In genomic region chr10:39646629-39647019, GRCm38 (mm10) we compare ENCODE assay signal across 8 mouse cellular contexts. TPM values are rescaled to one million over a fixed set of nuclear protein-coding genes. Genes with fewer than 3 reads are reported as not detected.
DNase-seq lines count a peak whose midpoint lies in the region; ATAC-seq and TF ChIP-seq lines count a peak whose summit lies in the region.

No protein-coding gene starts in this region.

- H3K4me3 ChIP-seq in heart, embryonic 11.5 days (ENCODE audit: low read depth, low read length), result no peak overlapping the region
- H3K4me3 ChIP-seq in heart, postnatal 0 days (ENCODE audit: low read depth, low read length), result no peak overlapping the region
- no peak overlapping the region for H3K4me3 ChIP-seq in midbrain, embryonic 15.5 days

- no peak for TF ChIP-seq EP300 in heart, postnatal 0 days (IDR thresholded peaks at IDR 0.05; ENCODE audit: low read depth)

- DNase-seq in heart, adult 11 months, result peak; percentile 97
- DNase-seq in cerebellum, adult 9-10 months, result peak; percentile 80
- no peak for DNase-seq in heart, postnatal 0 days (ENCODE audit: low spot score)
- peak; percentile 69 to 76 for DNase-seq in kidney, postnatal 36 days
- DNase-seq in layer of hippocampus, adult 18-20 months (ENCODE audit: low spot score in 2 of 2), result no peak

- peaks cover 17% of the 10 kb centered on the region for H3K4me1 ChIP-seq in heart, embryonic 11.5 days (ENCODE audit: control insufficient read depth, insufficient read depth, low read length)
- H3K4me1 ChIP-seq in heart, postnatal 0 days (ENCODE audit: control insufficient read depth, insufficient read depth), result no peaks in the 10 kb centered on the region
- peaks cover 19% of the 10 kb centered on the region for H3K4me1 ChIP-seq in midbrain, embryonic 15.5 days

- 25% methylated on average over 14 of the region's 14 CpGs for WGBS in heart, embryonic 11.5 days (ENCODE audit: insufficient replicate concordance)
- WGBS in heart, postnatal 0 days, result 47% methylated on average over 14 of the region's 14 CpGs
- WGBS in midbrain, embryonic 15.5 days, result 56% methylated on average over 14 of the region's 14 CpGs

- H3K4me2 ChIP-seq in heart, embryonic 11.5 days, result no peak overlapping the region
- H3K4me2 ChIP-seq in heart, postnatal 0 days (ENCODE audit: low read depth, low read length), result peak overlapping the region; percentile 10; the same call in 1 of the 2 replicates
- no peak overlapping the region for H3K4me2 ChIP-seq in midbrain, embryonic 15.5 days

- H3K27ac ChIP-seq in heart, embryonic 11.5 days (ENCODE audit: low read depth, low read length), result no peak overlapping the region
- H3K27ac ChIP-seq in heart, postnatal 0 days (ENCODE audit: low read depth), result peak overlapping the region; percentile 39; the same call in 1 of the 2 replicates
- peak overlapping the region; percentile 71 for H3K27ac ChIP-seq in midbrain, embryonic 15.5 days

- ATAC-seq in heart, embryonic 11.5 days (replicated peaks; ENCODE audit: insufficient number of reproducible peaks, low FRiP score, low TSS enrichment), result no peak
- ATAC-seq in heart, postnatal 0 days (ENCODE audit: insufficient read depth, low read depth), result no peak
- peak; percentile 49; the same call in 1 of the 2 replicates for ATAC-seq in midbrain, embryonic 15.5 days (replicated peaks)
- no peak for ATAC-seq in CD4-positive, CD25-positive, alpha-beta regulatory T cell, adult 4 months

- H3K9me3 ChIP-seq in heart, embryonic 11.5 days (replicated peaks; ENCODE audit: control insufficient read depth, low read length), result no peaks in the 10 kb centered on the region
- no peaks in the 10 kb centered on the region for H3K9me3 ChIP-seq in heart, postnatal 0 days (replicated peaks; ENCODE audit: control insufficient read depth, low read length)
- H3K9me3 ChIP-seq in midbrain, embryonic 15.5 days, result no peaks in the 10 kb centered on the region

- H3K27me3 ChIP-seq in heart, embryonic 11.5 days (ENCODE audit: control insufficient read depth, insufficient read depth, low read length), result no peaks in the 10 kb centered on the region
- H3K27me3 ChIP-seq in heart, postnatal 0 days (ENCODE audit: control insufficient read depth, insufficient read depth, low read length), result no peaks in the 10 kb centered on the region
- no peaks in the 10 kb centered on the region for H3K27me3 ChIP-seq in midbrain, embryonic 15.5 days (replicated peaks)

- H3K36me3 ChIP-seq in heart, embryonic 11.5 days (ENCODE audit: control insufficient read depth, insufficient read depth, low read length), result peaks cover 13% of the 10 kb centered on the region
- H3K36me3 ChIP-seq in heart, postnatal 0 days (replicated peaks; ENCODE audit: control insufficient read depth, insufficient read depth, low read length), result peaks cover 46% of the 10 kb centered on the region
- no peaks in the 10 kb centered on the region for H3K36me3 ChIP-seq in midbrain, embryonic 15.5 days (replicated peaks)

- no peak overlapping the region; the same call in 1 of the 2 replicates for H3K9ac ChIP-seq in heart, embryonic 11.5 days (ENCODE audit: low read depth, low read length)
- no peak overlapping the region for H3K9ac ChIP-seq in heart, postnatal 0 days (replicated peaks; ENCODE audit: low read depth, low read length)
- H3K9ac ChIP-seq in midbrain, embryonic 15.5 days, result peak overlapping the region; percentile 4; the same call in 1 of the 2 replicates

- TF ChIP-seq CTCF in heart, postnatal 0 days (IDR thresholded peaks at IDR 0.05; ENCODE audit: low read depth), result no peak

RNA-seq across cellular contexts. Expression of gene Traf3ip2, which starts 33.9 kb away (rescaled TPM):
- 11.6 and 12.9 TPM in 2 replicates for polyA plus RNA-seq in heart, embryonic 11.5 days (2014; fragmentation: Nextera tagmentation; extraction: Ambion mirVana)
- 6.4 and 9.9 TPM in 2 replicates for total RNA-seq in heart, postnatal 0 days (2014; rRNA removed; ENCODE audit: low replicate concordance)
- 6.3 and 6.4 TPM in 2 replicates for polyA plus RNA-seq in heart, postnatal 0 days (2015; fragmentation: Nextera tagmentation; extraction: Ambion mirVana)
- polyA plus RNA-seq in midbrain, embryonic 15.5 days (2015; fragmentation: Nextera tagmentation; extraction: Ambion mirVana), result 5.9 and 7.0 TPM in 2 replicates
- 1 to 10 TPM; 1.5 to 2.1 TPM for total RNA-seq in layer of hippocampus, adult 18-20 months (2021)
- polyA plus RNA-seq in CD4-positive, CD25-positive, alpha-beta regulatory T cell, adult 4 months (2017; shearing (Covaris generic)), result 10 to 100 TPM; 35.5 to 37.9 TPM

Comparison
In these comparisons a context has a peak if more than half of its experiments do, and no peak if none do; other contexts are left out.
1. DNase-seq: peak in heart, adult 11 months (single experiment), cerebellum, adult 9-10 months (single experiment) and kidney, postnatal 36 days (2 of 2); none in heart, postnatal 0 days (single experiment) and layer of hippocampus, adult 18-20 months (0 of 2).